Mouse (Mus musculus) heart, embryonic 13.5 days (tissue): ENCODE measurements around the gene C4bp. TPM values are rescaled to one million over a fixed set of nuclear protein-coding genes. Genes with fewer than 3 reads are reported as not detected.
"Not testable (repeated sequence)": the region's sequence is repeated elsewhere in the genome, so short reads cannot be mapped to it uniquely, and the experiment has no call there.

Experiments
- ATAC-seq: fragments of 200-750 bp; cut with Nextera tagmentation; 2 replicates; pipeline ENCODE4 v1.8.0; 2017; ENCODE audit warnings: moderate TSS enrichment; ENCODE audit not compliant: insufficient number of reproducible peaks, low FRiP score, low TSS enrichment; ENCODE audit errors: extremely low read depth
- H3K27ac ChIP-seq: fragments of 300-500 bp; sonication (generic); replicated peaks from 2 replicates; pipeline ENCODE4 v1.5.1; 2015; ENCODE audit warnings: moderate library complexity, mild to moderate bottlenecking, inconsistent platforms
- H3K27me3 ChIP-seq: fragments of 300-500 bp; sonication (generic); replicated peaks from 2 replicates; pipeline ENCODE4 v1.6.1; 2015; ENCODE audit warnings: mild to moderate bottlenecking, inconsistent platforms
- H3K36me3 ChIP-seq: fragments of 300-500 bp; sonication (generic); 2 replicates; pipeline ENCODE4 v1.6.1; 2015; ENCODE audit warnings: mild to moderate bottlenecking, inconsistent platforms
- H3K4me1 ChIP-seq: fragments of 300-500 bp; sonication (generic); 2 replicates; pipeline ENCODE4 v1.6.1; 2015; ENCODE audit warnings: inconsistent platforms
- H3K4me2 ChIP-seq: fragments of 300-500 bp; sonication (generic); 2 replicates; pipeline ENCODE4 v1.6.1; 2015; ENCODE audit warnings: inconsistent platforms, mild to moderate bottlenecking, moderate library complexity
- H3K4me3 ChIP-seq: fragments of 300-500 bp; sonication (generic); 2 replicates; pipeline ENCODE4 v1.5.1; 2015; ENCODE audit warnings: moderate library complexity, mild to moderate bottlenecking, inconsistent platforms
- H3K9ac ChIP-seq: fragments of 300-500 bp; sonication (generic); 2 replicates; pipeline ENCODE4 v1.6.1; 2015; ENCODE audit warnings: inconsistent platforms, mild to moderate bottlenecking, moderate library complexity
- H3K9me3 ChIP-seq: fragments of 300-500 bp; sonication (generic); 2 replicates; pipeline ENCODE4 v1.6.1; 2016; ENCODE audit warnings: inconsistent platforms
- WGBS: fragments of 180-500 bp; shearing (Covaris S2); methylation state at CpG from one replicate; pipeline ENCODE4 v1.1.7; 2015; ENCODE audit warnings: mixed read lengths; 5-methylcytosine and 5-hydroxymethylcytosine counted together
- polyA plus RNA-seq: library from polyadenylated mRNA; unstranded; fragments of >200 nt; fragmentation: Nextera tagmentation; extraction: Ambion mirVana; gene quantifications from 2 replicates; pipeline ENCODE4 v1.2.1, GENCODE M21; 2015

The C4bp gene
- polyA plus RNA-seq = 0.09 TPM in 1 of 2 replicates, not detected in the other

GRCm38 (mm10) chr1:130661454-130661853 is at the start of gene C4bp:
Gene C4bp (minus strand): TSS chr1:130661632.
- ATAC-seq = no peak
- 65% methylated on average over 3 of the region's 3 CpGs for WGBS
- H3K9me3 ChIP-seq = no peaks in the 10 kb centered on the region

GRCm38 (mm10) chr1:130710283-130711080 is 49.0 kb upstream of the C4bp start:
- Histone ChIP-seq H3K4me2 (no peak overlapping the region), H3K27ac (no peak overlapping the region), H3K4me3 (no peak overlapping the region), H3K9ac (no peak overlapping the region), H3K4me1 (peaks cover 17% of the 10 kb centered on the region), H3K9me3 (no peaks in the 10 kb centered on the region), H3K27me3 (0 out of 2 replicates have a peak, but pooled peaks cover 5% of the 10 kb centered on the region), H3K36me3 (peaks cover 36% of the 10 kb centered on the region)
- ATAC-seq = no peak
- WGBS = 76% methylated on average over 22 of the region's 22 CpGs

More at GRCm38 (mm10) chr1:130661454-130661853, at the start of gene C4bp:
- H3K36me3 ChIP-seq = no peaks in the 10 kb centered on the region
- no peak within 1 kb of the TSS for H3K9ac ChIP-seq
- H3K27ac ChIP-seq = no peak within 1 kb of the TSS
- no peak within 1 kb of the TSS for H3K4me3 ChIP-seq
- no peak within 1 kb of the TSS for H3K4me2 ChIP-seq
- no peaks in the 10 kb centered on the region for H3K4me1 ChIP-seq
- no peaks in the 10 kb centered on the region for H3K27me3 ChIP-seq

GRCm38 (mm10) chr1:130703613-130704012 is 42.2 kb upstream of the C4bp start:
- Histone ChIP-seq H3K27me3 (no peaks in the 10 kb centered on the region), H3K4me2 (no peak overlapping the region), H3K9me3 (no peaks in the 10 kb centered on the region), H3K4me3 (no peak overlapping the region), H3K27ac (no peak overlapping the region), H3K36me3 (peaks cover 91% of the 10 kb centered on the region), H3K4me1 (no peaks in the 10 kb centered on the region), H3K9ac (no peak overlapping the region)
- WGBS = 81% methylated on average over 2 of the region's 2 CpGs
- ATAC-seq = no peak

- H3K4me1 ChIP-seq = no peaks in the 10 kb centered on the region
- H3K27me3 ChIP-seq = no peaks in the 10 kb centered on the region
- H3K27ac ChIP-seq = no peak overlapping the region
- no peaks in the 10 kb centered on the region for H3K9me3 ChIP-seq
- 89% methylated on average over 11 of the region's 11 CpGs for WGBS
- H3K4me3 ChIP-seq = no peak overlapping the region
- no peak overlapping the region for H3K4me2 ChIP-seq
- no peak for ATAC-seq
- no peak overlapping the region for H3K9ac ChIP-seq
- H3K36me3 ChIP-seq = peaks cover 93% of the 10 kb centered on the region
Observed at GRCm38 (mm10) chr1:130701976-130702375, 40.5 kb upstream of the C4bp start.

GRCm38 (mm10) chr1:130699937-130700633 is 38.7 kb upstream of the C4bp start:
- Histone ChIP-seq H3K4me1 (no peaks in the 10 kb centered on the region), H3K9ac (no peak overlapping the region), H3K9me3 (no peaks in the 10 kb centered on the region), H3K36me3 (peaks cover 91% of the 10 kb centered on the region), H3K27ac (no peak overlapping the region), H3K27me3 (no peaks in the 10 kb centered on the region), H3K4me3 (no peak overlapping the region), H3K4me2 (no peak overlapping the region)
- 84% methylated on average over 10 of the region's 10 CpGs for WGBS
- no peak for ATAC-seq

GRCm38 (mm10) chr1:130698601-130699000 is 37.2 kb upstream of the C4bp start:
- no peak overlapping the region for H3K9ac ChIP-seq
- no peak for ATAC-seq
- H3K4me1 ChIP-seq = no peaks in the 10 kb centered on the region
- no peaks in the 10 kb centered on the region for H3K9me3 ChIP-seq
- H3K36me3 ChIP-seq = peaks cover 79% of the 10 kb centered on the region
- no peak overlapping the region for H3K27ac ChIP-seq
- no peaks in the 10 kb centered on the region for H3K27me3 ChIP-seq
- WGBS = 88% methylated on average over 5 of the region's 5 CpGs
- no peak overlapping the region for H3K4me2 ChIP-seq
- H3K4me3 ChIP-seq = no peak overlapping the region

- no peaks in the 10 kb centered on the region for H3K9me3 ChIP-seq
- H3K36me3 ChIP-seq = peaks cover 11% of the 10 kb centered on the region
- ATAC-seq = no peak
- no peak overlapping the region for H3K9ac ChIP-seq
- H3K27me3 ChIP-seq = no peaks in the 10 kb centered on the region
- H3K4me3 ChIP-seq = no peak overlapping the region
- H3K4me2 ChIP-seq = no peak overlapping the region
- 14% methylated on average over 1 of the region's 1 CpGs for WGBS
- no peaks in the 10 kb centered on the region for H3K4me1 ChIP-seq
- no peak overlapping the region for H3K27ac ChIP-seq
Observed at GRCm38 (mm10) chr1:130683905-130684304, 22.5 kb upstream of the C4bp start.

- Histone ChIP-seq H3K27me3 (no peaks in the 10 kb centered on the region), H3K4me2 (no peak overlapping the region), H3K9me3 (no peaks in the 10 kb centered on the region), H3K9ac (no peak overlapping the region), H3K36me3 (no peaks in the 10 kb centered on the region), H3K27ac (no peak overlapping the region), H3K4me1 (no peaks in the 10 kb centered on the region), H3K4me3 (no peak overlapping the region)
- no peak for ATAC-seq
- 65% methylated on average over 6 of the region's 6 CpGs for WGBS
Observed at GRCm38 (mm10) chr1:130681656-130682413, 20.4 kb upstream of the C4bp start.

- no peak for ATAC-seq
- H3K36me3 ChIP-seq = no peaks in the 10 kb centered on the region
- WGBS = 57% methylated on average over 2 of the region's 2 CpGs
Observed at GRCm38 (mm10) chr1:130681075-130681474, 19.6 kb upstream of the C4bp start.

GRCm38 (mm10) chr1:130678551-130678950 is 17.1 kb upstream of the C4bp start:
- Histone ChIP-seq H3K9ac (no peak overlapping the region), H3K27ac (no peak overlapping the region), H3K27me3 (no peaks in the 10 kb centered on the region), H3K4me2 (no peak overlapping the region), H3K9me3 (no peaks in the 10 kb centered on the region), H3K36me3 (no peaks in the 10 kb centered on the region), H3K4me1 (no peaks in the 10 kb centered on the region), H3K4me3 (no peak overlapping the region)
- ATAC-seq = no peak
- WGBS = 74% methylated on average over 2 of the region's 2 CpGs

More at GRCm38 (mm10) chr1:130681075-130681474, 19.6 kb upstream of the C4bp start:
- no peak overlapping the region for H3K4me2 ChIP-seq
- H3K4me3 ChIP-seq = no peak overlapping the region
- H3K27ac ChIP-seq = no peak overlapping the region
- no peak overlapping the region for H3K9ac ChIP-seq
- no peaks in the 10 kb centered on the region for H3K9me3 ChIP-seq
- H3K4me1 ChIP-seq = no peaks in the 10 kb centered on the region
- no peaks in the 10 kb centered on the region for H3K27me3 ChIP-seq

- ATAC-seq, H3K27ac ChIP-seq, H3K4me2 ChIP-seq, H3K4me3 ChIP-seq, H3K9ac ChIP-seq, H3K9me3 ChIP-seq, H3K4me1 ChIP-seq, H3K27me3 ChIP-seq, H3K36me3 ChIP-seq: not testable (repeated sequence)
- WGBS = 78% methylated on average over 5 of the region's 5 CpGs
Observed at GRCm38 (mm10) chr1:130663576-130663975, 2.1 kb upstream of the C4bp start.
